Mouse (Mus musculus): ENCODE results near the gene Hsd17b12.

Hsd17b12 gene

DNA sequence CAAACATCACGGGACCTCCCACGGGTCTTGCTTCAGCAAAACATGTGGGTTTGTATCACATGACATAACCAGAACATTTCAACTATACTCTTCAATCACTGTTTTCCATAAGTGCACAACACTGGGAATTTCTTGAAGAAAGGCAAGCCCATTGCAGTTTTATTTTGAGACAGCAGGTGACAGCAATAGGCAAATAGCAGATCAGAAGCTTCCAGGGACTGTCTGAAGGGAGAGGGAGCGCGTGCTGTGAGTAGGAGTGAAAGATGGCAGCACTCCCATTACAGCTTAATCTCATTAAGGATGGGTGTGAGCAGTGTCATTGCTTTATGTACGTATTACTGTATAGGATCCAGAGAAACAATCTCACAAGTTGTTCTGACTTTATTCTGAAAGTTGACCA is 88.3 kb downstream of the Hsd17b12 start:
- peak; percentile 18 for DNase-seq (ENCODE audit: low spot score)

DNA sequence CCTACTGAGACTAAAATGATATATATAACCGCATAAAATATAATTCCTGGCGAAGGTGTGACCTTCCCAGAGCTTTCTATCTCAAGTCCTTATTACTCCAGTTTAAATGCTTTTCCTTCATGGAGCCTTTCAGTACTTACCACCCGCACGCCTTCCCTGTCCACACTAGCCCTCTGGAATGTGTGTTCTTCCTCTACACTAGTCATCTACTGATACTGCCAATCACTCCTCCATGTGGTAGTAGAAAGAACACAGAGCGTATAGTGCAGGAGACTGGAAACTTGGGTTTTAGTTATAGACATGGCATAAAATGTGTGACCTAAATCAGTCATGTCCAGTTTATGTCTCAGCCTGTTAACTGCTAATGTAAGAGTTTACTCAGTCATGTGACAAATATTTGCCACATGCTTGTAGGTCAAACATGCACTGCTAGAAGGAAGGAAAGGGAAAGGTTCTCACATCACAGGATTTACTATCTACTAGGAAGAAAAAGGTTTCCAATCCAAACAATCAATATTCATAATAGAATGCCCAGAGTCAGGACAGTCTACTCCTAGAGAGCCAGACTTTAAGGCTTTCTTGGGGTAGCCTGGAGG is 91.1 kb downstream of the Hsd17b12 start:
- peak; percentile 82 for DNase-seq (ENCODE audit: low spot score)

- DNase-seq (ENCODE audit: low spot score) = peak; percentile 19
Observed at GRCm38 (mm10) chr2:94066120-94066519, 91.6 kb downstream of the Hsd17b12 start.

GRCm38 (mm10) chr2:94062791-94063190 is 95.0 kb downstream of the Hsd17b12 start:
- no peak for DNase-seq (ENCODE audit: low spot score)

DNA sequence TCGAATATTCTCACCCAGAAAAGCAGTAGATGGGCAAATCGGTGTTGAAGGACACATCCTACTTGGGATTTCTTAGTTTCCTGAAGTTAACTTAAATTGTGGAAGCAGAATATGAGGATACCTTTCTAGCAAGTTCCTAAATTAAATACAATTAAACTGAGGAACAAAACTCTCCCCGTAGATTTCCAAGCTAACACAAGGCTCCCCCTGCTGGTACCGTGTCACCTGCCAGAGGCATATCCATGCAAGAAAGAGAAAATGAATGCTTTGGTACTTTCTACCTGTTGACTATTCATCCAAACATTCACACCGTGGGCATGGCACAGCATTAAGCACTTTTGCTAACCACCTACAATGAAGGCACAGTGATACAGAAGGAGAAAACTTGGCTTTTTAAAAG is 98.3 kb downstream of the Hsd17b12 start:
- no peak for DNase-seq (ENCODE audit: low spot score)

- peak; percentile 82 for DNase-seq (ENCODE audit: low spot score)
Observed at GRCm38 (mm10) chr2:94054813-94055212, 103.0 kb downstream of the Hsd17b12 start.

DNA sequence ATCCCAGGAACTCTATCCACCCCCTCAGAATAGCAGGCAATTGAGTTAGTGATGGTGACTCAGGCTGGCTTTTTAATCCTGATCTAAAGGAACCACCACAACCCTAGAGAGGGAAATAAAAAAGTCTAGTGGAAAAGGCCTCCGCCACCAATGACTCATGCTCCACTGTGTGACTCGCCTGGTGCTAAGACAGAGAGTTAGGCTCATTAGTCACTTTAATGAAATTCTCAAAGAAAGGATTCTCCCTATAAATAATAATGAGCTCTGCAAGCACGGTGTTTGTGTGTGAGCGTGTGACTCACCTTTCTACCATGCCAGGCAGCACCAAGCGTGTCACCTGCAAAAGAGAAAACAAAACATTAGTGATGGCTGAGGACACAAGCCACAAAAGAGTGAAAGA is 105.8 kb downstream of the Hsd17b12 start:
- DNase-seq (ENCODE audit: low spot score) = no peak

DNA sequence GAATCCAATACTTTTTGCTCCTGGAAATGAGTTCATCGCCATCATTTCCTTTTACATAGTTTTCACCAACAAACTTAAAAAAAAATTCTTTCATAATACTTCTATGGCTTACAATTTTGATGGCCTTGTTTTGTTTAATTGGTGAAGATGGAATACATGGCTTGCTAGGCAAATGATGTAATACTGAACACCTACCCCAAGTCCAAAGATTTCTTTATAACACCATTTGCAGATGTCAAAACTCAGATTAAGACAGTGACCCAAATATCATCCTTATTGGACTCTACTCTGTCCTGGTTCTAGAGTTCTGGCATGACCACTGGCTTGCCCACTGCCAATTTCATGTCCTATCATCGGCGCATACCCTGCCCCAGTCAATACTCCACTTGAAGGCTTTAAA is 106.9 kb downstream of the Hsd17b12 start:
- no peak for DNase-seq (ENCODE audit: low spot score)

- DNase-seq (ENCODE audit: low spot score) = peak; percentile 44
Observed at GRCm38 (mm10) chr2:94049471-94050176, 108.1 kb downstream of the Hsd17b12 start.

DNA sequence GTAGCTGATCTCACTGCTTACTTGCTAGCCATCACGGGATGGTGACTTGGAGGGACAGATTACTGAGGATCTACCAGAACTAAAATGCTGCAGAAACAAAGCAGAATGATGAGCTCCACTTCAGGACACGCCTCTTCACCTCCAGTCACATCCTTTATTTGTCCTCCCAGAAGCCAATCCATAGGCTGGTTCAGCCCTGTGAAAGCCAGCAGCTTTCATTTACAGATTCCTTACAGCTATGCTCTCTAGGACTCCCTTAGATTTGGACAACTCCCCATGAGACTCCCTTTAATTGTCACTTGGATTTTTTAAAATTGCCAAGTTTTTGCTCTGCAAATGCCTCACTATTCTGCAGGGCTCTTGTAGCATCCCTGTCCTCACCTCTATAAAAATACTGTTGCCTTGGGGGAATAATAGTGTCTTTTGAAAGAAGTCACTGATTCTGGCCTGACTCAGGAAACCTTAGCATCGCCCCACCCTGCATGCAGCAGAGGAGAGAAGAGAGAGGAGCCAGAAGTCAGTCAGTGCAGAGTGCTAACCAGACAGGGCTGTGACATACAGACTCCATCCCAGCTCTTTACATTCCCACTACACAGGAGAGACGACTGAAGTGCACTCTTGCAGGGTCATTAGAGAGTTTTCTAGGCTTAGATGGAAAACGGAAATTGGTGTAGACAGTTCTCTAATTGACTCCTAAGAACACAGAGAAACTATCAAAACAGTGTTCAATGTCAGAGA is 108.9 kb downstream of the Hsd17b12 start:
- no peak for DNase-seq (ENCODE audit: low spot score)

GRCm38 (mm10) chr2:94048271-94048670 is 109.5 kb downstream of the Hsd17b12 start:
- DNase-seq (ENCODE audit: low spot score) = peak; percentile 70

- DNase-seq (ENCODE audit: low spot score) = peak; percentile 27
Observed at GRCm38 (mm10) chr2:94045411-94046090, 112.2 kb downstream of the Hsd17b12 start.

GRCm38 (mm10) chr2:94044174-94044573 is 113.6 kb downstream of the Hsd17b12 start:
- DNase-seq (ENCODE audit: low spot score) = no peak

DNA sequence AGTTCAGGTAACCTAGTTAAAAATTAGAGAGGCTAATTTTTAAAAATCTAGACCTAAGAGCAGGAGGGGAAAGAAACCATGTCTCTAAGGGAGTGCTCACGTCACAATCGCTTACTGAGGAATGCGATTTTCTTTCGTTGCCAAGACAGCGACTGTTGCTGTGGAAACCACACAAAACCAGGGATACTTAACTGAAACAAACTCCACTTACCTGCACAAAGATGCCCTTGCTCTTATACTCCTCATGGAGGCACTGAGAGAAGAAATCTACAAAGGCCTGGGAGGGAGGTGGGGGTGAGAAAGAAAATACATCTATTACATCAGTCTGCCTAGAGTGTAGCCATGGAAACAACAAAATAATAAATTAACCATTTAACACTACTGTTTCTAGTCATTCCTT is 114.1 kb downstream of the Hsd17b12 start:
- no peak for DNase-seq (ENCODE audit: low spot score)

- DNase-seq (ENCODE audit: low spot score) = no peak
Observed at GRCm38 (mm10) chr2:94042461-94042860, 115.3 kb downstream of the Hsd17b12 start.

GRCm38 (mm10) chr2:94040391-94041125 is 117.2 kb downstream of the Hsd17b12 start:
- DNase-seq (ENCODE audit: low spot score) = no peak

GRCm38 (mm10) chr2:94035428-94036331 is 122.1 kb downstream of the Hsd17b12 start:
- peak; percentile 91 for DNase-seq (ENCODE audit: low spot score)

- no peak for DNase-seq (ENCODE audit: low spot score)
Observed at GRCm38 (mm10) chr2:94030602-94031001, 127.2 kb downstream of the Hsd17b12 start.

DNA sequence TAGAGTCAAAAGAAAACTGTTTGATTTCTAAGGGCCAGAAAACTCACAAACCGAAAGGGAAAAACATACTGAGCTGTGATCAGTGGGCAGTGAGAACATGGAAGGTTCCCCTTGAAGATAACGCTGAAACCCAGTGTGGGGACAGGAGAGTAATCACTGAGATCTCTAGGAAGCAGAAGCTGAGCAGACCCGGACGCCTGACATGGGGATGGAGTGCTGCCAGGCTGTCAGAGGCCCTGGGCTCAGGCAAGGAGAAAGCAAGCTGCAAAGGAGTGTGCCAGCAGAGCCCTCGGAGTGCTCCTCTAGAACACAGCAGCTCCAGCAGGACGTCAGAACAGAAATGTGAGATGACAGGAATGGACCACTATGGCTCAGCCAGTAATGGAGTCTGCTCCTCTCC is 133.1 kb downstream of the Hsd17b12 start:
- no peak for DNase-seq (ENCODE audit: low spot score)

- DNase-seq (ENCODE audit: low spot score) = peak; percentile 95
Observed at GRCm38 (mm10) chr2:94010335-94011291, 147.2 kb downstream of the Hsd17b12 start, which contains the start of gene Alkbh3. Gene Alkbh3, minus strand, starts transcription at chr2:94010807.

Measured in retina, embryonic 14.5 days (tissue).